Mouse (Mus musculus) limb, embryonic 12.5 days (tissue): ENCODE results near the gene Fxr2. TPM values are rescaled to one million over a fixed set of nuclear protein-coding genes. Genes with fewer than 3 reads are reported as not detected.
A peak's percentile ranks its signal among the peaks of the same experiment; 100 is the strongest.

Experiments used
- ATAC-seq: fragments of 200-750 bp; cut with Nextera tagmentation; 2 replicates; pipeline ENCODE4 v1.8.0; 2017; ENCODE audit warnings: low read depth, moderate TSS enrichment; ENCODE audit not compliant: insufficient number of reproducible peaks, insufficient read depth, low FRiP score, low TSS enrichment
- H3K27ac ChIP-seq: fragments of 300-500 bp; sonication (generic); 2 replicates; pipeline ENCODE4 v1.5.1; 2016; ENCODE audit warnings: mild to moderate bottlenecking, moderate library complexity
- H3K27me3 ChIP-seq: fragments of 300-500 bp; sonication (generic); 2 replicates; pipeline ENCODE4 v1.6.1; 2016; ENCODE audit warnings: mild to moderate bottlenecking, moderate library complexity
- H3K36me3 ChIP-seq: fragments of 300-500 bp; sonication (generic); 2 replicates; pipeline ENCODE4 v1.6.1; 2016; ENCODE audit warnings: mild to moderate bottlenecking, moderate library complexity
- H3K4me1 ChIP-seq: fragments of 300-500 bp; sonication (generic); replicated peaks from 2 replicates; pipeline ENCODE4 v1.6.1; 2016
- H3K4me2 ChIP-seq: fragments of 300-500 bp; sonication (generic); 2 replicates; pipeline ENCODE4 v1.6.1; 2016; ENCODE audit warnings: mild to moderate bottlenecking, moderate library complexity
- H3K4me3 ChIP-seq: fragments of 300-500 bp; sonication (generic); replicated peaks from 2 replicates; pipeline ENCODE4 v1.5.1; 2016; ENCODE audit warnings: mild to moderate bottlenecking
- H3K9ac ChIP-seq: fragments of 300-500 bp; sonication (generic); replicated peaks from 2 replicates; pipeline ENCODE4 v1.6.1; 2016; ENCODE audit warnings: mild to moderate bottlenecking, moderate library complexity
- H3K9me3 ChIP-seq: fragments of 300-500 bp; sonication (generic); 2 replicates; pipeline ENCODE4 v1.6.1; 2016; ENCODE audit warnings: mild to moderate bottlenecking, moderate library complexity
- WGBS: fragments of 180-500 bp; shearing (Covaris S2); methylation state at CpG from one replicate; pipeline ENCODE4 v1.1.7; 2016; 5-methylcytosine and 5-hydroxymethylcytosine counted together
- polyA plus RNA-seq: library from polyadenylated mRNA; unstranded; fragments of >200 nt; fragmentation: Nextera tagmentation; extraction: Ambion mirVana; gene quantifications from 2 replicates; pipeline ENCODE4 v1.2.1, GENCODE M21; 2016

The Fxr2 gene
- polyA plus RNA-seq, 1 experiment from 2014 or later = 56.0 TPM

GRCm38 (mm10) chr11:69670786-69671725, 38.3 kb downstream of the Fxr2 start:
- peak overlapping the region; percentile 97 for H3K27ac ChIP-seq
- whole genome bisulfite sequencing = under 1% methylated on average over 60 of the region's 61 CpGs
- peak overlapping the region; percentile 98 for H3K4me2 ChIP-seq

GRCm38 (mm10) chr11:69671726-69672124, 38.9 kb downstream of the Fxr2 start:
- Histone ChIP-seq H3K9me3 (no peaks in the 10 kb centered on the region), H3K27me3 (no peaks in the 10 kb centered on the region), H3K27ac (peak overlapping the region; percentile 97), H3K9ac (peak overlapping the region; percentile 99), H3K4me3 (peak overlapping the region; percentile 100), H3K4me2 (peak overlapping the region; percentile 98), H3K4me1 (peaks cover 22% of the 10 kb centered on the region), H3K36me3 (peaks cover 78% of the 10 kb centered on the region)
- peak; percentile 21 for ATAC-seq
- WGBS = under 1% methylated on average over 43 of the region's 43 CpGs

More at GRCm38 (mm10) chr11:69670786-69671725, 38.3 kb downstream of the Fxr2 start:
- Histone ChIP-seq H3K27me3 (no peaks in the 10 kb centered on the region), H3K9me3 (no peaks in the 10 kb centered on the region), H3K9ac (peak overlapping the region; percentile 99), H3K4me3 (peak overlapping the region; percentile 100), H3K36me3 (peaks cover 78% of the 10 kb centered on the region), H3K4me1 (peaks cover 22% of the 10 kb centered on the region)
- ATAC-seq = peak; percentile 30; the same call in 1 of the 2 replicates

DNA sequence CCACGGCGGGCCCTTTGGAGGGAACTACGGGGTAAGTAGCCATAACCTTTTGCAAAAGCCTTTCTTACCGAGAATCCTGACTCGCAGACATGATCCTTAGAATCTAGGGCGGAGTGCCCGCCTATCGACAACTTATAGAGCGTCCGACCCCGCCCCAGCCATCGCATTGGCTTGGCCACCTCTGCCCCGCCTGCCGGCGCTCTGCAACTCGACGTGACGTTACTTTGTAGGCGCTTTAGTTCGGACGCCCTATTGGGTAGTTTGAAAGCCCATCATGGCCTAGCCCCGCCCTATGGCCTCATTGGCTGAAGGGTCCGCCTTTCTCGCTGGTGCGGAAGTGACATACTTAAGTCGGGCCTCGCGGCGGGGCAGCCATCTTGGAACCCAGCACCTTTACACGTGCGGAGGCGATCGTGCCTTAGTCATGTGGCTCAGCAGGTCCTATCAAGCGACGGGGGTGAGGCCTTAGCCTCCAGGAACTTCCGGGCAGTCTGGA, 39.5 kb downstream of the Fxr2 start, which contains the start of gene Eif4a1:
Gene Eif4a1, minus strand, starts transcription at position 213 of the 496 bp plus-strand sequence.
- peak within 1 kb of the TSS; percentile 99 for H3K9ac ChIP-seq
- peak within 1 kb of the TSS; percentile 100 for H3K4me3 ChIP-seq
- no peaks in the 10 kb centered on the region for H3K27me3 ChIP-seq
- peaks cover 22% of the 10 kb centered on the region for H3K4me1 ChIP-seq
- H3K9me3 ChIP-seq = no peaks in the 10 kb centered on the region
- peak; percentile 98 for ATAC-seq
- under 1% methylated on average over 36 of the region's 36 CpGs for WGBS
- H3K36me3 ChIP-seq = peaks cover 80% of the 10 kb centered on the region
- H3K27ac ChIP-seq = peak within 1 kb of the TSS; percentile 97
- peak within 1 kb of the TSS; percentile 98 for H3K4me2 ChIP-seq

DNA sequence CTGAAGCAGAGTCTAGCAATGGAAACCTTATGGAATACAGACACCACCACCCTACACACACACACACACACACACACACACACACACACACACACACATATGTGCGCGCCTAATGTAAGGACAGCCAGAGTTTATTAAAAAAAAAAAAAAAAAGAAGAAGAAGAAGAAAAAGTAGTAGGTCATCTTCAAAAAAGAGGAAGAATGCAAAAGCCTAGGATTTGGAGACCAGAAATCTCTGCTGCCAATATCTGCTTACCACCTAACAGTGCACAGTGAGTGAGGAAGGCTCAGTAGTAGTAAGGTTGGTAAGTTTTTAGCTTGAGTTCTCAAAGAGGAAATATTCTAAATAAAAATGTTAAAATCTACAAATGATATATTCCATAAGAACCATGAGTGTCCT, 46.4 kb downstream of the Fxr2 start:
- no peak for ATAC-seq
- no peaks in the 10 kb centered on the region for H3K27me3 ChIP-seq
- peaks cover 25% of the 10 kb centered on the region for H3K4me1 ChIP-seq
- H3K4me2 ChIP-seq = no peak overlapping the region
- H3K9ac ChIP-seq = no peak overlapping the region
- H3K4me3 ChIP-seq = no peak overlapping the region
- 100% methylated on average over 2 of the region's 2 CpGs for WGBS
- no peak overlapping the region for H3K27ac ChIP-seq
- no peaks in the 10 kb centered on the region for H3K9me3 ChIP-seq
- peaks cover 63% of the 10 kb centered on the region for H3K36me3 ChIP-seq

GRCm38 (mm10) chr11:69680136-69680855, 47.5 kb downstream of the Fxr2 start:
- H3K9ac ChIP-seq = peak overlapping the region; percentile 83; the same call in 1 of the 2 replicates
- H3K9me3 ChIP-seq = no peaks in the 10 kb centered on the region
- H3K4me3 ChIP-seq = peak overlapping the region; percentile 86
- peak overlapping the region; percentile 88 for H3K4me2 ChIP-seq
- no peak overlapping the region for H3K27ac ChIP-seq
- no peak for ATAC-seq
- no peaks in the 10 kb centered on the region for H3K27me3 ChIP-seq
- peaks cover 25% of the 10 kb centered on the region for H3K4me1 ChIP-seq
- H3K36me3 ChIP-seq = peaks cover 51% of the 10 kb centered on the region
- WGBS = 89% methylated on average over 30 of the region's 30 CpGs

DNA sequence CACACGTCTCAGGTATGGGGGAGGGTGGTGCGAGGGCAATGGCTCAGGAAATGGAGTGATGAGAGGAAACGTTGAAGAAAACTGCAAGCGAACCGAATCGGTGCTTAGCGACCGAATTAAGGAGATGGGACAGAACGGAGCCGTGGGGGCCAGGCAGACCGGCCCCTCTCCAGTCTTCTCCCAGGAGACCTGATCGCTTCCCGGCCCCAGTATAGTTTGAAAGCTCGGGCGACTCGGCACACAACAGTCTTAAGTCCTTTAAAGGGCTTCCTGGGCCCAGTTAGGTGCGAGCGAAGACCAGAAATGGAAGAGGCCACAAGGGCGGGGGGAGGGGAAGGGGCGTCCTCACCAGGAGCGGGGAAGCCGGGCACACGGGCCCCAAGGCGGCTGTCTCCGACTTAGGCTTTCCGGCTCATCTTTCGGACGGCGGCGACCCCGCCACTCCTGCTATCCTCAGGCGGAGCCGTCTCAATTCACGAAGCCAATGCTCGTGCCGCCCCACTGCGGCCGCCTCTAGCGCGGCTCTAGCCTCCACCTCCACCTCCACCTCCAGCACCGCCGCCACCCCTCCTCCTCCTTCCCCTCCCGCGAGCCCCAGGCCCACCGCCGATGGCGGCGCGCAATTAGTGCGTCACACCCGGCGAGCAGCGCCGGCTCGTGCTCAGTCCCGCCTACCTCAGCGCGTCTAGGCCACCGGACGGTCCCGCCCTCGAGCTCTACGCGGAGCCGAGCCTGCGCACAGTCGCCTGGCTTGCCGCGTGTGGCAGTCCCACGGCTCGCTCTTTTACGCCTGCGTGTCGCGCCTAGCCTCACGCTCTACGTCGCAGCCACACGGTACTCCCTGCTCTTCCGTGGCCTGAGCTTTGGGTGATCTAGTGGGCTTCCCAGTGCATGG, 48.8 kb downstream of the Fxr2 start, which contains the start of gene Senp3:
Gene Senp3, minus strand, starts transcription at position 771 of the 895 bp plus-strand sequence.
- peak within 1 kb of the TSS; percentile 88 for H3K4me2 ChIP-seq
- under 1% methylated on average over 77 of the region's 80 CpGs for WGBS
- no peaks in the 10 kb centered on the region for H3K9me3 ChIP-seq
- H3K27me3 ChIP-seq = no peaks in the 10 kb centered on the region
- peak within 1 kb of the TSS; percentile 95 for H3K27ac ChIP-seq
- H3K4me1 ChIP-seq = peaks cover 29% of the 10 kb centered on the region
- H3K9ac ChIP-seq = peak within 1 kb of the TSS; percentile 83
- peak; percentile 95 for ATAC-seq
- H3K4me3 ChIP-seq = peak within 1 kb of the TSS; percentile 86
- H3K36me3 ChIP-seq = peaks cover 38% of the 10 kb centered on the region

DNA sequence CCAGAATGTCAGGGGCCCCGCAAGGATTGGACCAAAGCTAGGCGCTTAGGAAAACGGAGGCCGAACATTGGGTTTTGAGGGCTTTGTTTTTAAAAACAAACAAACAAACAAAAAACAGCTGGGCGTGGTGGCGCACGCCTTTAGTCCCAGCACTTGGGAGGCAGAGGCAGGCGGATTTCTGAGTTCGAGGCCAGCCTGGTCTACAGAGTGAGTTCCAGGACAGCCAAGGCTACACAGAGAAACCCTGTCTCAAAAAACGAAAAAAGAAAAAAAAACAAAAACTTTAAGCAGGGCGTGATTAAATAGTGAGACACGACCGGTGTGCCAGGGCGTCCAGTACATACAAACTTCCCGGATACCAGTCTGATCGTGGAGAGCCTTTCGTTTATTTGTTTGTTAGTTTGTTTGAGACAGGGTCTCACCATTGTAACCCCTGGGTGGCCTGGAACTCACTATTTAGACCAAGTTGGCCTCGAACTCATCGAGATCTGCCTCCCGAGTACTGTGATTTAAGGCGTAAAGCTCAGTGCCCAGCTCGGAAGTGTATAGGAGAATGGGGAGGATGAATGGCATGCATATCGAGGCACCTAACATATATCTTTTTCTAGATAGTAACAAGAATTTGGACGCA, 49.5 kb downstream of the Fxr2 start:
- Histone ChIP-seq H3K27me3 (no peaks in the 10 kb centered on the region), H3K27ac (peak overlapping the region; percentile 95), H3K4me2 (peak overlapping the region; percentile 88), H3K4me3 (peak overlapping the region; percentile 86), H3K36me3 (peaks cover 31% of the 10 kb centered on the region), H3K9me3 (no peaks in the 10 kb centered on the region), H3K4me1 (peaks cover 33% of the 10 kb centered on the region), H3K9ac (peak overlapping the region; percentile 83)
- 28% methylated on average over 24 of the region's 24 CpGs for WGBS
- ATAC-seq = peak; percentile 11; the same call in 1 of the 2 replicates

- WGBS = 21% methylated on average over 12 of the region's 12 CpGs
- no peak for ATAC-seq
- Histone ChIP-seq H3K9ac (peak overlapping the region; percentile 83), H3K9me3 (no peaks in the 10 kb centered on the region), H3K4me1 (peaks cover 33% of the 10 kb centered on the region), H3K4me3 (0 out of 2 replicates have a peak overlapping the region, but pooled peaks have one; percentile 86), H3K27ac (peak overlapping the region; percentile 95), H3K27me3 (no peaks in the 10 kb centered on the region), H3K4me2 (peak overlapping the region; percentile 88), H3K36me3 (peaks cover 25% of the 10 kb centered on the region)
These were observed 50.2 kb downstream of the Fxr2 start for GRCm38 (mm10) chr11:69682840-69683533.

DNA sequence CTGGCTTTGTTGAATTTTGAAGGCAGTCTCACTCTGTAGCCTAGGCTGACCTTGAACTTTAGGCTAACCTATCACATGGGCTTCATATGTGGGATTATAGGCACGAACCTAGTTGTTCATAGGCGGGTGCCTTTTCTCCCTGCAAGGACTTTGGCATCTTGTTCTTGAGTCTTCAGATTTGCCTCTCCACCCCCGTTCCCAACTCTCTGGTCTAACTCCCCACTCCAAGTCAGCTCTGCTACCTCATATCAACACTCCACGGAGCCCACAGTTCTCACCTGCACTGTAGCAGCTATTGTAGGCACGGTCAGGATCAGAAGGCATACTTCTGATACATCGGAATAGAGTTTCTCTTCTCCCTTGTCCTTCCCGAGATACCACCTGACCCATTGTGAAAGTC, 50.8 kb downstream of the Fxr2 start:
- Histone ChIP-seq H3K4me1 (peaks cover 33% of the 10 kb centered on the region), H3K4me3 (no peak overlapping the region), H3K4me2 (peak overlapping the region; percentile 88; the same call in 1 of the 2 replicates), H3K27ac (peak overlapping the region; percentile 81), H3K36me3 (peaks cover 19% of the 10 kb centered on the region), H3K27me3 (no peaks in the 10 kb centered on the region), H3K9ac (no peak overlapping the region), H3K9me3 (no peaks in the 10 kb centered on the region)
- ATAC-seq = no peak
- WGBS = 77% methylated on average over 7 of the region's 7 CpGs
